Mouse (Mus musculus): ENCODE data around the gene Siva1. TPM values are rescaled to one million over a fixed set of nuclear protein-coding genes. Genes with fewer than 3 reads are reported as not detected.

The Siva1 gene
- 5.2 TPM for polyA plus RNA-seq (2014; fragmentation: Illumina TruSeq; extraction: RNeasy Lipid Tissue Mini Kit (QIAGEN cat#74804))

DNA sequence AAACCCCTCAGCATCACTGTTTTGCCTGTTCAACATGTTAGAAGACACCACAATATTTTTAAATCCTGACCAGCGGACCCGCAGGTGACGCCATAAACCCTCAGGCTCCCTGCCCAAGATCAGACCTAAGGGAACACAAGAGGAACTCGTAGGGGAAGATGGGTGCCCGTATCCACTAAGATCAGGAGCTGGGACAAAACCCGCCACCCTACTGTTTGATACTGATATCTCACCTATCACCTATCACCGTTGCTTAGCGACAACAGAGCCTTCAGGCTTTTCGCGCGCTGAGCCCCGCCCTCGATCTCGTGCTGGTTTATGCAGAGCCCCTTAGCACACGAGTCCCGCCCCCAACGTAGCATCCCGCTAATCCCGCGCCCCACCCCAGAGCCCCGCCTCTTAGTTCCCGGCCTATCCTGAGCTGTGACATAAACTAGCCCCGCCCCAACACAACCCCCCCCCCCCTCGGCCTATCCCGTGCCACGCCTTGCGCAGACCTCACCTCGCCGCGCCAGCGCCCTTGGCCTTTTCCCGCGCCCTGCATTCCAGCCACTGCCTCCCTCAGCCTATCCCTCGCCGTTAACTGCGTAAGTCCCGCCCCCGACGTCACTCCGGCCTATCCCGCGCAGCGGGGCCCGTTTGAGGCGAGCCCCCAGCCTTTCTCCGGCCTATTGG is at the start of gene Siva1:
TSS of gene Siva1 (plus strand) at position 500 of the 675 bp plus-strand sequence.

DNA sequence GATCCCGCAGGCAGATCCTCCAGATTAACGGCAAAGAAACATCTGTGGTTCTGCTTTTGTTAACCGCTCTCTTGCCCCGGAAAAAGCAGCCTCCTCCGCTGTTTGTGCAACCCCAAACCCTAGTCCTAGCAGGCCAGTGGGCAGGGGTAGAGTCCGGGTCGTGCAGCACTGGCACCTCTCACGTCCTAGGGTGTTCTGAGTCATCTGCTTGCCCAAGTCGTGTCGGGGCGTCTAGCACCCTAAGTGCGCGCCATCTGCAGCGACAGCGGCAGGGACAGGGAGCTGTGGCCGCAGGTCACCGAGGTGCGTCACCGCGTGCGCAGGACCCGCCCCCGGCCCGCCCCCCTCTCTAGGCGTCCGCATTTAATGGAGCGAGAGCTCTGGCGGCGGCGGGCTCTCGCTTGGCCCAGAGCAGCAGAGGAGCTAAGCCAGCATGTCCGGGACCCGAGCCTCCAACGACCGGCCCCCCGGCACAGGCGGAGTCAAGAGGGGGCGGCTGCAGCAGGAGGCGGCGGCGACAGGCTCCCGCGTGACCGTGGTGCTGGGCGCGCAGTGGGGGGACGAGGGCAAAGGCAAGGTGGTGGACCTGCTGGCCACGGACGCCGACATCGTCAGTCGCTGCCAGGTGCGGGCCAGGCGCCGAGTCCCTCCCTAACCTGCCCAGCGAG is 24.7 kb upstream of the Siva1 start, which contains the start of gene Adssl1:
TSS of gene Adssl1 (plus strand) at position 360 of the 668 bp plus-strand sequence.

DNA sequence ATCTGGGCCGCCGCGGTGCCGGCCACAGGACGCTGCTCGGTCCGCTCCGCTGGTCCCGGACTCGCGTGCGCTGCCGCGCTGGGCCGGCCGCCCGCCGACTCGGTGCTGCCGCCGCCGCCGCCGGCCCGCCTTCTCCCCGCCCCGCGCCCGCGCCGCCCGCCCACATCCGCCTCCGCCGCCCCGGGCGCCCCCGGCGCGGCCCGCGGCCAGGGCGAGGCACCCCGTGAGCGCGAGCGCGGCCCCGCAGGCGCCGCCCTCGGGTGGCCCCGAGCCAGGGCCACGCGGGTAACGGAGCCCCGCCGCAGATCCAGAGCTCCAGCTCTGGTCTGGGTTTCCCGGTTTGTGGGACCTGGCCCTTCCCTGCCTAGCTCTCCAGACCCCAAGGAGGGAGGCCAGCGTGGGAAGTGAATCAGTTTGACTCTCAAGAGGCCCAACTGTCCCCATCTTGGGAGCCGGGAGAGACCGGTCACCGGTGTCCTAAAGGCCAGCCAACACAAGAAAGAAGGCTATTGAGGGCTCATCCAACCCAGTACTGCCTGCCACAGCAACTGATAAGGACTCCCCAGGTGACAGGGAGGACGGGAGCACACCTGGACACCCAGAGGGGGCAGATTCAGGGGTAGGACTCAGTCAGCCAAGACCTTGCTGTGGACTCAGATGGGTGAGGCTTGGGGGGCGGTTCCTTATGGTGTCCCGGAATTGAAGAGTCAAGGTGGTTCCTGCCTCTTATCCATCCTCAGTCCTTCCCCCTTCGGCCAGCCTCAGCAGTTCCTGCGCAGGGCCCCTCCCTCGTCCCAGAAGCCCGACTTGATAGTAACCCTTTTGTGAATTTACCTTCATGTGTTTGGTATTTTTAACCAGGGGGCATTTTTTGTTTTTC is 29.9 kb downstream of the Siva1 start, which contains the start of gene Akt1:
TSS of gene Akt1 (minus strand) at position 753 of the 880 bp plus-strand sequence.

DNA sequence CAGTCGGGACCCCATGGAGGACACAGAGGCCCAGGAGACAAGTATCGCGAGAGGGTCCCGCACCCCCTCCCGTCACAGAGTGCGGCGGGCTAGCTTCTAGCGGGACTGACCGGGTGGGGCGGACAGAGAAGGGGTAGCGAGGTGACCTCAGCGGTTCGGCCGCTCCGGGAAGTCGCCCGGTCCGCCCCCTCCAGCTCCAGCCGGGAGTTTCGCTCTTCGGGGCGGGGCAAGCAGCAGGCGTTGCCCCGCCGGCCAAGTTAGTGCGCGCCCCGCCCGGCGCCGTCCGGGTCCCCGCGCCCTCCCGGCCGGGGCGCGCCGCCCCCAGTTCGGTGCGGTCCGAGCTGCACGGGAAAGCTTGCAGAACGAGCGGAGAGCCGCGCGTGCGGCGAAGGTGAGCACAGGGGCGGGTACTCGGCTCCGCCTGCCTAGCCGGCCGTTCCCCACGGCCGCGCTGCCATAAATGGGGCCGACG is 34.1 kb downstream of the Siva1 start, which contains the start of gene Zbtb42:
TSS of gene Zbtb42 (plus strand) at position 274 of the 472 bp plus-strand sequence.

Other genes starting within 250 kb of the Siva1 start
- 0.17 TPM for gene A530016L24Rik, start 155.2 kb upstream of the Siva1 start, polyA plus RNA-seq (2014; fragmentation: Illumina TruSeq; extraction: RNeasy Lipid Tissue Mini Kit (QIAGEN cat#74804))
- gene Tmem179, start 127.9 kb upstream of the Siva1 start, polyA plus RNA-seq (2014; fragmentation: Illumina TruSeq; extraction: RNeasy Lipid Tissue Mini Kit (QIAGEN cat#74804)): not detected
- 1.6 TPM for gene Inf2, start 55.9 kb upstream of the Siva1 start, polyA plus RNA-seq (2014; fragmentation: Illumina TruSeq; extraction: RNeasy Lipid Tissue Mini Kit (QIAGEN cat#74804))
- gene Adssl1, start 24.6 kb upstream of the Siva1 start, polyA plus RNA-seq (2014; fragmentation: Illumina TruSeq; extraction: RNeasy Lipid Tissue Mini Kit (QIAGEN cat#74804)): 0.48 TPM
- gene Akt1, start 30.2 kb downstream of the Siva1 start, polyA plus RNA-seq (2014; fragmentation: Illumina TruSeq; extraction: RNeasy Lipid Tissue Mini Kit (QIAGEN cat#74804)): 7.5 TPM
- not detected for gene Zbtb42, start 34.1 kb downstream of the Siva1 start, polyA plus RNA-seq (2014; fragmentation: Illumina TruSeq; extraction: RNeasy Lipid Tissue Mini Kit (QIAGEN cat#74804))
- 9.0 TPM for gene Cep170b, start 75.8 kb downstream of the Siva1 start, polyA plus RNA-seq (2014; fragmentation: Illumina TruSeq; extraction: RNeasy Lipid Tissue Mini Kit (QIAGEN cat#74804))
- gene Pld4, start 116.0 kb downstream of the Siva1 start, polyA plus RNA-seq (2014; fragmentation: Illumina TruSeq; extraction: RNeasy Lipid Tissue Mini Kit (QIAGEN cat#74804)): 0.31 TPM
- 6.8 TPM for gene Ahnak2, start 158.0 kb downstream of the Siva1 start, polyA plus RNA-seq (2014; fragmentation: Illumina TruSeq; extraction: RNeasy Lipid Tissue Mini Kit (QIAGEN cat#74804))
- gene Clba1, start 164.3 kb downstream of the Siva1 start, polyA plus RNA-seq (2014; fragmentation: Illumina TruSeq; extraction: RNeasy Lipid Tissue Mini Kit (QIAGEN cat#74804)): 2.3 TPM
- 18.1 TPM for gene Cdca4, start 184.7 kb downstream of the Siva1 start, polyA plus RNA-seq (2014; fragmentation: Illumina TruSeq; extraction: RNeasy Lipid Tissue Mini Kit (QIAGEN cat#74804))
- gene Gpr132, start 223.5 kb downstream of the Siva1 start, polyA plus RNA-seq (2014; fragmentation: Illumina TruSeq; extraction: RNeasy Lipid Tissue Mini Kit (QIAGEN cat#74804)): 0.17 TPM

Data from ovary, adult 10 weeks (tissue).